Comparison of ENCODE assay signal across 11 mouse cellular contexts in genomic region chr11:75565849-75566248, GRCm38 (mm10). TPM values are rescaled to one million over a fixed set of nuclear protein-coding genes. Genes with fewer than 3 reads are reported as not detected.
DNase-seq lines count a peak whose midpoint lies in the region; ATAC-seq and TF ChIP-seq lines count a peak whose summit lies in the region.
"Had no signal": no experiment of that assay in that cellular context is flagged by ENCODE, and none has a peak within 500 bp of the region (broad histone marks: within the 10 kb centered on the region; RNA-seq: fewer than 3 reads in every experiment).

No protein-coding gene starts in this region.

- 32% methylated on average over 2 of the region's 2 CpGs for WGBS in lung, adult 2 months
- 75% methylated on average over 2 of the region's 2 CpGs for WGBS in neural tube, embryonic 15.5 days

- intact Hi-C loops in gastrocnemius, adult 2 months (cut with DNase I): loop anchor here (5.0 kb wide), 1 partner anchor 104 kb away; the partner anchor contains the start of gene Tlcd2

- peak overlapping the region; percentile 89 for H3K27ac ChIP-seq in gastrocnemius, adult 2 months
- no peak overlapping the region for H3K27ac ChIP-seq in neural tube, embryonic 15.5 days (replicated peaks)
- H3K27ac ChIP-seq: embryonic facial prominence, embryonic 15.5 days; limb, embryonic 13.5 days had no signal

- peaks cover 28% of the 10 kb centered on the region for H3K4me1 ChIP-seq in lung, adult 2 months (ENCODE audit: control insufficient read depth, insufficient read depth, low read length)
- 0 out of 2 replicates have a peak, but pooled peaks cover 3% of the 10 kb centered on the region for H3K4me1 ChIP-seq in neural tube, embryonic 15.5 days

- no peak overlapping the region for H3K9ac ChIP-seq in neural tube, embryonic 15.5 days (replicated peaks)
- H3K9ac ChIP-seq: embryonic facial prominence, embryonic 15.5 days; limb, embryonic 13.5 days had no signal

- H3K4me3 ChIP-seq in gastrocnemius, adult 2 months: no peak overlapping the region
- no peak overlapping the region for H3K4me3 ChIP-seq in lung, adult 2 months (replicated peaks; ENCODE audit: extremely low read depth, low read depth, low read length)
- H3K4me3 ChIP-seq in neural tube, embryonic 15.5 days (replicated peaks): no peak overlapping the region
- H3K4me3 ChIP-seq: embryonic facial prominence, embryonic 15.5 days; limb, embryonic 13.5 days had no signal

- no peak for ATAC-seq in neural tube, embryonic 15.5 days (ENCODE audit: low FRiP score)

- H3K9me3 ChIP-seq in neural tube, embryonic 15.5 days (replicated peaks): no peaks in the 10 kb centered on the region
- H3K9me3 ChIP-seq: embryonic facial prominence, embryonic 15.5 days; G1E; limb, embryonic 13.5 days had no signal

- no peaks in the 10 kb centered on the region for H3K27me3 ChIP-seq in neural tube, embryonic 15.5 days (replicated peaks)
- H3K27me3 ChIP-seq: embryonic facial prominence, embryonic 15.5 days; limb, embryonic 13.5 days had no signal

- no peak for TF ChIP-seq POLR2A in lung, adult 2 months (IDR thresholded peaks at IDR 0.05; ENCODE audit: borderline replicate concordance, extremely low read depth, low read depth, low read length)

- DNase-seq in kidney, adult 18-20 months: peak; percentile 24
- no peak for DNase-seq in kidney, postnatal 4 days
- peak; percentile 91 for DNase-seq in adrenal gland, adult 2 months
- peak; percentile 95 for DNase-seq in gastrocnemius, adult 2 months
- peak; percentile 59 for DNase-seq in lung, adult 2 months
- DNase-seq in spleen, postnatal 4 days (ENCODE audit: low spot score in 2 of 2): no peak
- DNase-seq in left cerebral cortex, adult 8-10 months (ENCODE audit: low spot score in 2 of 2): no peak

- peaks cover 81% of the 10 kb centered on the region for H3K36me3 ChIP-seq in neural tube, embryonic 15.5 days
- H3K36me3 ChIP-seq: embryonic facial prominence, embryonic 15.5 days; limb, embryonic 13.5 days had no signal

- no peak overlapping the region for H3K4me2 ChIP-seq in neural tube, embryonic 15.5 days
- H3K4me2 ChIP-seq: embryonic facial prominence, embryonic 15.5 days; limb, embryonic 13.5 days had no signal

- TF ChIP-seq CTCF in gastrocnemius, adult 2 months (IDR thresholded peaks at IDR 0.05): no peak
- no peak for TF ChIP-seq CTCF in lung, adult 2 months (IDR thresholded peaks at IDR 0.05; ENCODE audit: insufficient read depth, low read length)

RNA-seq across cellular contexts. Expression of gene Pitpna, which starts 22.0 kb away (rescaled TPM):
- total RNA-seq in adrenal gland, adult 2 months (2021): 100 to 1,000 TPM; 185 to 186 TPM
- 42.6 and 97.6 TPM in 2 replicates for polyA plus RNA-seq in adrenal gland, adult 2 months (2012; rRNA removed)
- total RNA-seq in gastrocnemius, adult 2 months (2021): 100 to 1,000 TPM; 151 to 206 TPM
- 56.1 and 70.4 TPM in 2 replicates for polyA plus RNA-seq in lung, adult 2 months (2012; rRNA removed)
- 113 and 117 TPM in 2 replicates for polyA plus RNA-seq in neural tube, embryonic 15.5 days (2015; fragmentation: Nextera tagmentation; extraction: Ambion mirVana)
- total RNA-seq in left cerebral cortex, adult 8-10 months (2022): 100 to 1,000 TPM; 300 to 319 (median 307) TPM

RNA-seq across cellular contexts. Expression of gene Slc43a2, which starts 34.4 kb away (rescaled TPM):
- total RNA-seq in adrenal gland, adult 2 months (2021): 10 to 100 TPM; 21.2 to 38.3 TPM
- 28.2 and 28.7 TPM in 2 replicates for polyA plus RNA-seq in adrenal gland, adult 2 months (2012; rRNA removed)
- total RNA-seq in gastrocnemius, adult 2 months (2021): 10 to 100 TPM; 19.0 to 41.6 TPM
- 68.2 and 78.7 TPM in 2 replicates for polyA plus RNA-seq in lung, adult 2 months (2012; rRNA removed)
- 15.7 and 15.8 TPM in 2 replicates for polyA plus RNA-seq in neural tube, embryonic 15.5 days (2015; fragmentation: Nextera tagmentation; extraction: Ambion mirVana)
- total RNA-seq in left cerebral cortex, adult 8-10 months (2022): 10 to 100 TPM; 45.5 to 58.2 (median 52.2) TPM

RNA-seq across cellular contexts. Expression of gene Scarf1, which starts 52.5 kb away (rescaled TPM):
- 1 to 10 TPM; 7.5 to 7.8 TPM for total RNA-seq in adrenal gland, adult 2 months (2021)
- 27.4 and 33.5 TPM in 2 replicates for polyA plus RNA-seq in adrenal gland, adult 2 months (2012; rRNA removed)
- 1 to 10 TPM; 2.4 to 5.7 TPM for total RNA-seq in gastrocnemius, adult 2 months (2021)
- polyA plus RNA-seq in lung, adult 2 months (2012; rRNA removed): 50.1 and 58.6 TPM in 2 replicates
- 3.9 and 4.7 TPM in 2 replicates for polyA plus RNA-seq in neural tube, embryonic 15.5 days (2015; fragmentation: Nextera tagmentation; extraction: Ambion mirVana)
- 1 to 10 TPM; 1.6 to 1.9 (median 1.7) TPM for total RNA-seq in left cerebral cortex, adult 8-10 months (2022)

RNA-seq across cellular contexts. Expression of gene Rilp, which starts 56.0 kb away (rescaled TPM):
- total RNA-seq in adrenal gland, adult 2 months (2021): 10 to 100 TPM; 12.1 to 13.2 TPM
- polyA plus RNA-seq in adrenal gland, adult 2 months (2012; rRNA removed): 8.8 and 10.0 TPM in 2 replicates
- 10 to 100 TPM; 33.4 to 41.9 TPM for total RNA-seq in gastrocnemius, adult 2 months (2021)
- polyA plus RNA-seq in lung, adult 2 months (2012; rRNA removed): 14.5 and 15.3 TPM in 2 replicates
- polyA plus RNA-seq in neural tube, embryonic 15.5 days (2015; fragmentation: Nextera tagmentation; extraction: Ambion mirVana): 2.8 and 3.1 TPM in 2 replicates
- total RNA-seq in left cerebral cortex, adult 8-10 months (2022): 1 to 10 TPM; 1.7 to 2.4 (median 2.1) TPM

Comparison
In these comparisons a context has a peak if more than half of its experiments do, and no peak if none do; other contexts are left out.
1. DNase-seq: peak in kidney, adult 18-20 months (single experiment), adrenal gland, adult 2 months (single experiment), gastrocnemius, adult 2 months (single experiment) and lung, adult 2 months (single experiment); none in kidney, postnatal 4 days (0 of 2), spleen, postnatal 4 days (0 of 2) and left cerebral cortex, adult 8-10 months (0 of 2).